Mouse (Mus musculus): ENCODE measurements at regions not wholly inside any gene's neighbourhood (a gene's known extent, or its start where the extent isn't known, plus 50 kb on each side); places are given as distances from the start of the nearest gene placed in this dataset.

DNA sequence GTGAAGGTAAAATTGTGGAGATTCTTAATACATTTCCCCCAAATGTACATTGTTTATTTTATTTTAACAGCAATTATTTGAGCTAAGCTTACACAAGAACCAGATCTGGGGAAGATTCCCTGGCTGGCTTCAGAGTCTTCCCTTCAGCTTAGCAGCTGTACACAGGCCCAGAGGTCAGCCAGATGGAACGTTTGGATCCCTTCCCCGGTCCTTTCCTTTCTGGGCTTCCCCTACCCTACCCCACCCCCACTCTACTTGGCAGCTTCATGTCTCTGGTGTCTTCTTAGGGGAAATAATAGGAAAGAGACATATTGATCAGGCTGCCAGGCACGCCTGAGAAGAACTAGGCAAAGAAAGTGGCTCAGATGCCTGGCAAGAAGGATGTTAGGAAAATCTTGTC lies 172.4 kb downstream of the Zfp330 start:
- 0 out of 2 replicates have a peak, but pooled peaks have one; percentile 10 for ATAC-seq
- H3K36me3 ChIP-seq (ENCODE audit: insufficient read depth) = no peaks in the 10 kb centered on the region
- WGBS = 48% methylated on average over 3 of the region's 3 CpGs

GRCm38 (mm10) chr8:82573434-82573833 lies 170.4 kb upstream of the Il15 start:
- ATAC-seq (no peak), DNase-seq (no peak)
- Histone ChIP-seq H3K4me3 (ENCODE audit: low read depth, low read length) (no peak overlapping the region), H3K4me1 (ENCODE audit: insufficient read depth) (no peaks in the 10 kb centered on the region), H3K9me3 (ENCODE audit: low read length) (no peaks in the 10 kb centered on the region), H3K4me2 (ENCODE audit: low read depth) (no peak overlapping the region), H3K27ac (ENCODE audit: low read depth, low read length) (no peak overlapping the region), H3K9ac (no peak overlapping the region), H3K36me3 (ENCODE audit: insufficient read depth) (no peaks in the 10 kb centered on the region), H3K27me3 (ENCODE audit: insufficient read depth, low read length) (no peaks in the 10 kb centered on the region)
- WGBS = 94% methylated on average over 1 of the region's 1 CpGs
- TF ChIP-seq CTCF (IDR thresholded peaks at IDR 0.05; ENCODE audit: low read depth) = no peak

More for the DNA sequence above, 172.4 kb downstream of the Zfp330 start:
- no peak for TF ChIP-seq CTCF (IDR thresholded peaks at IDR 0.05; ENCODE audit: low read depth)
- no peaks in the 10 kb centered on the region for H3K9me3 ChIP-seq (ENCODE audit: low read length)
- no peaks in the 10 kb centered on the region for H3K27me3 ChIP-seq (ENCODE audit: insufficient read depth, low read length)
- H3K4me3 ChIP-seq (ENCODE audit: low read depth, low read length) = no peak overlapping the region
- no peak overlapping the region for H3K27ac ChIP-seq (ENCODE audit: low read depth, low read length)
- no peak overlapping the region for H3K9ac ChIP-seq
- DNase-seq = no peak
- H3K4me2 ChIP-seq (ENCODE audit: low read depth) = no peak overlapping the region
- no peaks in the 10 kb centered on the region for H3K4me1 ChIP-seq (ENCODE audit: insufficient read depth)

DNA sequence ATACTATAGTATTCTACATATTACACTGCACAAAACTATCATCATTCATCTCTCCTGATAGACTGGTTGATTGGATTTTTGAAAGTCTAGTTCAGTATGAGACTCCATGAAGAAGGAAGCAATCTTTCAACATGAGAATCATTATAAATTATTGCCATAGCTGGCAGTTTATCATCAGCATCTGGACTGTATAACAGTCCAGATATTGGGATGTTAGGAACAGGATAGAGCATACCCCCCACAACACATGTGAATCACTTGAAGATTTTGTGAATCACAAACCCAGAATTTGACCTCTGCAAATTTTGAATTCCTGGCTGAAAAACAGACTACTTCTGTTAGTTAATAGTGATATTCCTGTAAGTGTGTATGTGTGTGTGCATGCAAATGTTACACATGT lies 135.1 kb upstream of the Il15 start:
- no peak overlapping the region for H3K9ac ChIP-seq
- ATAC-seq (no peak), DNase-seq (no peak)
- H3K27ac ChIP-seq (ENCODE audit: low read depth, low read length) = no peak overlapping the region
- no peak overlapping the region for H3K4me2 ChIP-seq (ENCODE audit: low read depth)
- H3K9me3 ChIP-seq (ENCODE audit: low read length) = no peaks in the 10 kb centered on the region
- TF ChIP-seq CTCF (IDR thresholded peaks at IDR 0.05; ENCODE audit: low read depth) = no peak
- no peaks in the 10 kb centered on the region for H3K36me3 ChIP-seq (ENCODE audit: insufficient read depth)
- H3K4me3 ChIP-seq (ENCODE audit: low read depth, low read length) = no peak overlapping the region
- no peaks in the 10 kb centered on the region for H3K4me1 ChIP-seq (ENCODE audit: insufficient read depth)
- H3K27me3 ChIP-seq (ENCODE audit: insufficient read depth, low read length) = no peaks in the 10 kb centered on the region

GRCm38 (mm10) chr8:82529153-82529552 lies 126.1 kb upstream of the Il15 start:
- no peak overlapping the region for H3K27ac ChIP-seq (ENCODE audit: low read depth, low read length)
- no peak for TF ChIP-seq CTCF (IDR thresholded peaks at IDR 0.05; ENCODE audit: low read depth)
- 94% methylated on average over 3 of the region's 3 CpGs for WGBS
- no peaks in the 10 kb centered on the region for H3K27me3 ChIP-seq (ENCODE audit: insufficient read depth, low read length)
- no peak overlapping the region for H3K4me2 ChIP-seq (ENCODE audit: low read depth)
- H3K4me3 ChIP-seq (ENCODE audit: low read depth, low read length) = no peak overlapping the region
- no peak for ATAC-seq
- H3K9me3 ChIP-seq (ENCODE audit: low read length) = no peaks in the 10 kb centered on the region
- H3K36me3 ChIP-seq (ENCODE audit: insufficient read depth) = no peaks in the 10 kb centered on the region
- H3K4me1 ChIP-seq (ENCODE audit: insufficient read depth) = no peaks in the 10 kb centered on the region
- no peak overlapping the region for H3K9ac ChIP-seq
- no peak for DNase-seq

GRCm38 (mm10) chr8:82523866-82524265 lies 120.8 kb upstream of the Il15 start:
- TF ChIP-seq CTCF (IDR thresholded peaks at IDR 0.05; ENCODE audit: low read depth) = no peak
- 97% methylated on average over 14 of the region's 14 CpGs for WGBS
- no peak overlapping the region for H3K4me2 ChIP-seq (ENCODE audit: low read depth)
- no peak overlapping the region for H3K27ac ChIP-seq (ENCODE audit: low read depth, low read length)
- no peaks in the 10 kb centered on the region for H3K36me3 ChIP-seq (ENCODE audit: insufficient read depth)
- H3K9me3 ChIP-seq (ENCODE audit: low read length) = no peaks in the 10 kb centered on the region
- DNase-seq (no peak), ATAC-seq (no peak)
- H3K9ac ChIP-seq = no peak overlapping the region
- H3K27me3 ChIP-seq (ENCODE audit: insufficient read depth, low read length) = no peaks in the 10 kb centered on the region
- H3K4me1 ChIP-seq (ENCODE audit: insufficient read depth) = no peaks in the 10 kb centered on the region
- H3K4me3 ChIP-seq (ENCODE audit: low read depth, low read length) = no peak overlapping the region

GRCm38 (mm10) chr8:82498496-82498895 lies 95.5 kb upstream of the Il15 start:
- WGBS = 89% methylated on average over 2 of the region's 2 CpGs

DNA sequence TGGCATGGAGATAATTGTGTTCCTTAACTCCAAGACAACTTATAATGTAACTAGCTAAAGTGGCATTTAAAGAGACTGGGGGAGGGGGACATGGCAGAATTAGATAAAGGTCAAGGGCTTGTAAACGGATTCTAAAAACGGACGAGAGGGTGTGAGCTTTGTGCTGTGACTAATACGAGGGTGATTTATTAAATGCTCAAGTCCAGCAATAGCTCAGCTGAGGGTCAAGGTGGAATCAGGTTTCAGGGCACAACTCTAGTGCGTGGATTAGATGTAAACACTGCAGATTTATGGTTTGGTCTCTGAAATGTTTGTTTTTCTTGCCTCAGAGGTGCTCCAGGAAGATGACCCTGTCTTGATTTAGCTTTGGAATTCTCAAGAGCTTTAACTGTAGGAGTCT lies 74.8 kb upstream of the Il15 start:
- TF ChIP-seq CTCF (IDR thresholded peaks at IDR 0.05; ENCODE audit: low read depth) = no peak
- ATAC-seq (no peak), DNase-seq (no peak)
- Histone ChIP-seq H3K9ac (no peak overlapping the region), H3K27me3 (ENCODE audit: insufficient read depth, low read length) (no peaks in the 10 kb centered on the region), H3K4me1 (ENCODE audit: insufficient read depth) (no peaks in the 10 kb centered on the region), H3K36me3 (ENCODE audit: insufficient read depth) (no peaks in the 10 kb centered on the region), H3K4me3 (ENCODE audit: low read depth, low read length) (no peak overlapping the region), H3K9me3 (ENCODE audit: low read length) (no peaks in the 10 kb centered on the region), H3K27ac (ENCODE audit: low read depth, low read length) (no peak overlapping the region), H3K4me2 (ENCODE audit: low read depth) (no peak overlapping the region)
- 57% methylated on average over 5 of the region's 5 CpGs for WGBS

More at GRCm38 (mm10) chr8:82498496-82498895, 95.5 kb upstream of the Il15 start:
- no peak overlapping the region for H3K4me2 ChIP-seq (ENCODE audit: low read depth)
- H3K27me3 ChIP-seq (ENCODE audit: insufficient read depth, low read length) = no peaks in the 10 kb centered on the region
- no peak for DNase-seq
- no peak overlapping the region for H3K4me3 ChIP-seq (ENCODE audit: low read depth, low read length)
- no peak overlapping the region for H3K9ac ChIP-seq
- no peaks in the 10 kb centered on the region for H3K9me3 ChIP-seq (ENCODE audit: low read length)
- no peaks in the 10 kb centered on the region for H3K4me1 ChIP-seq (ENCODE audit: insufficient read depth)
- no peak overlapping the region for H3K27ac ChIP-seq (ENCODE audit: low read depth, low read length)
- no peaks in the 10 kb centered on the region for H3K36me3 ChIP-seq (ENCODE audit: insufficient read depth)
- no peak for TF ChIP-seq CTCF (IDR thresholded peaks at IDR 0.05; ENCODE audit: low read depth)
- no peak for ATAC-seq

- no peak overlapping the region for H3K4me3 ChIP-seq (ENCODE audit: low read depth, low read length)
- no peaks in the 10 kb centered on the region for H3K4me1 ChIP-seq (ENCODE audit: insufficient read depth)
- DNase-seq (no peak), ATAC-seq (no peak)
- H3K4me2 ChIP-seq (ENCODE audit: low read depth) = no peak overlapping the region
- no peak for TF ChIP-seq CTCF (IDR thresholded peaks at IDR 0.05; ENCODE audit: low read depth)
- no peaks in the 10 kb centered on the region for H3K27me3 ChIP-seq (ENCODE audit: insufficient read depth, low read length)
- H3K27ac ChIP-seq (ENCODE audit: low read depth, low read length) = no peak overlapping the region
- H3K9me3 ChIP-seq (ENCODE audit: low read length) = no peaks in the 10 kb centered on the region
- no peak overlapping the region for H3K9ac ChIP-seq
- H3K36me3 ChIP-seq (ENCODE audit: insufficient read depth) = no peaks in the 10 kb centered on the region
- 28% methylated on average over 2 of the region's 2 CpGs for WGBS
Observed at GRCm38 (mm10) chr8:82477426-82477769, 74.4 kb upstream of the Il15 start.
